Mouse (Mus musculus) forebrain, embryonic 11.5 days (tissue): ENCODE data around the gene Higd1b. TPM values are rescaled to one million over a fixed set of nuclear protein-coding genes. Genes with fewer than 3 reads are reported as not detected.
A peak's percentile ranks its signal among the peaks of the same experiment; 100 is the strongest.

ENCODE experiments used
- ATAC-seq: fragments of 200-750 bp; cut with Nextera tagmentation; replicated peaks from 2 replicates; pipeline ENCODE4 v1.8.0; 2017; ENCODE audit warnings: moderate TSS enrichment; ENCODE audit not compliant: low FRiP score
- DNase-seq: peaks from one replicate; pipeline ENCODE4 v3.0.0-alpha.2; 2017; ENCODE audit warnings: low spot score
- H3K27ac ChIP-seq: fragments of 300-500 bp; sonication (generic); 2 replicates; pipeline ENCODE4 v1.5.1; 2014; ENCODE audit warnings: low read depth, low read length
- H3K27me3 ChIP-seq: fragments of 300-500 bp; sonication (generic); 2 replicates; pipeline ENCODE4 v1.6.1; 2014; ENCODE audit warnings: mild to moderate bottlenecking, low read length, mixed read lengths; ENCODE audit not compliant: control insufficient read depth, insufficient read depth
- H3K36me3 ChIP-seq: fragments of 300-500 bp; sonication (generic); 2 replicates; pipeline ENCODE4 v1.6.1; 2014; ENCODE audit warnings: mild to moderate bottlenecking, low read length, moderate library complexity, mixed read lengths; ENCODE audit not compliant: control insufficient read depth, insufficient read depth
- H3K4me1 ChIP-seq: fragments of 300-500 bp; sonication (generic); replicated peaks from 2 replicates; pipeline ENCODE4 v1.6.1; 2014; ENCODE audit warnings: low read length, mixed read lengths; ENCODE audit not compliant: control insufficient read depth, insufficient read depth
- H3K4me2 ChIP-seq: fragments of 300-500 bp; sonication (generic); 2 replicates; pipeline ENCODE4 v1.6.1; 2014; ENCODE audit warnings: low read depth, mild to moderate bottlenecking, low read length, moderate library complexity, mixed read lengths; ENCODE audit not compliant: severe bottlenecking
- H3K4me3 ChIP-seq: fragments of 300-500 bp; sonication (generic); 2 replicates; pipeline ENCODE4 v1.5.1; 2014; ENCODE audit warnings: low read depth, low read length
- H3K9ac ChIP-seq: fragments of 300-500 bp; sonication (generic); 2 replicates; pipeline ENCODE4 v1.6.1; 2014; ENCODE audit warnings: low read length
- H3K9me3 ChIP-seq: fragments of 300-500 bp; sonication (generic); 2 replicates; pipeline ENCODE4 v1.6.1; 2016; ENCODE audit warnings: low read length, mixed read lengths; ENCODE audit not compliant: control insufficient read depth
- WGBS: fragments of 180-500 bp; shearing (Covaris S2); extraction: QIAGEN DNeasy Blood & Tissue Kit; methylation state at CpG from one replicate; pipeline ENCODE4 v1.1.7; 2014; 5-methylcytosine and 5-hydroxymethylcytosine counted together
- polyA plus RNA-seq: library from polyadenylated mRNA; unstranded; fragments of >200 nt; fragmentation: Nextera tagmentation; extraction: Ambion mirVana; gene quantifications from 2 replicates; pipeline ENCODE4 v1.2.1, GENCODE M21; 2014

Gene Higd1b
- polyA plus RNA-seq, 1 experiment from 2014 or later: not detected

GRCm38 (mm10) chr11:102818121-102819020 lies 17.3 kb upstream of the Higd1b start:
- ATAC-seq (peak; percentile 64), DNase-seq (peak; percentile 87)
- Histone ChIP-seq H3K4me3 (peak overlapping the region; percentile 93), H3K36me3 (no peaks in the 10 kb centered on the region), H3K4me2 (peak overlapping the region; percentile 63), H3K27ac (peak overlapping the region; percentile 96), H3K9ac (peak overlapping the region; percentile 99), H3K27me3 (no peaks in the 10 kb centered on the region; the same call in 1 of the 2 replicates), H3K4me1 (peaks cover 10% of the 10 kb centered on the region; the same call in 1 of the 2 replicates), H3K9me3 (no peaks in the 10 kb centered on the region)
- WGBS: under 1% methylated on average over 88 of the region's 92 CpGs

DNA sequence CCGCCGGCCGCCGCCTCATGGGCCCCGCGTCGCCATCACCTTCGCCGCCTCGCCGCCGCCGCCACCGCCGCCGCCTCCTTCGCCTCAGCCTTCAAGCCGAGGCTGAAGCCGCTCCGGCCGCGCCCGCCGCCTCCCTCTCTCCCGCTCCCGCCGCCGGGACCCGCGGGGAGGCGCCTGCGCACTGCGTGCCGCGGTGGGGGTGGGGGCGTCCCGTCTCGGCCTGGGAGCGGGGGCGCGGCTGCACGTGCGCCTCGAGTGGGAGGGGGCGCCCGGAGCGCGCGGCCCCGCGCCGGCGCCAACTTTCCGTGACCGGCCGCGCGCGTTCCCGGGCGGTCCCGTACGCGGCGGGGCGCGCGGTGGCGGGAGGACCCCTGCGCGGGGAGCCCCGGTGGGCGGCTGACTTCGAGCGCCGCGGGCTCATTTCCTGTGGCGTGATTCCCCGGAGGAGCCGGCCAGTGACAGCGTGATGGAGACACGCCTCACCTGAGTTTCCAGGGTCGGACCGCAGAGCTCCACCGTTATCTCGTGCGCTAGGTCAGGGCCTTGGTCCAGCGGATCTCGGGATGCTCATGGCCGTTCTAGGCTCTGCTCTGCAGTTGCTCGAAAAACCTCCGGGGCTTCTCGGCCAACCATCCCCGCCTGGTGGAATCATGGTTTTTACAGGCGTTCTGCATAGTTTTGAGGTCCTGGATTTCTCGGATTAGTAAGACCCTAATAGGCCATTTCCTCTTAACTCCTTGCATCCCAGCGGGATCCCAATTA lies 16.4 kb upstream of the Higd1b start, which contains the start of gene Gjc1:
Gene Gjc1, minus strand, starts transcription at position 680 of the 762 bp plus-strand sequence.
- Histone ChIP-seq H3K4me2 (peak within 1 kb of the TSS; percentile 63), H3K36me3 (no peaks in the 10 kb centered on the region), H3K9ac (peak within 1 kb of the TSS; percentile 99), H3K4me1 (peaks cover 10% of the 10 kb centered on the region; the same call in 1 of the 2 replicates), H3K4me3 (peak within 1 kb of the TSS; percentile 93), H3K9me3 (no peaks in the 10 kb centered on the region), H3K27ac (peak within 1 kb of the TSS; percentile 96), H3K27me3 (no peaks in the 10 kb centered on the region; the same call in 1 of the 2 replicates)
- WGBS: under 1% methylated on average over 74 of the region's 97 CpGs
- DNase-seq: peak; percentile 90
- peak; percentile 80 for ATAC-seq

DNA sequence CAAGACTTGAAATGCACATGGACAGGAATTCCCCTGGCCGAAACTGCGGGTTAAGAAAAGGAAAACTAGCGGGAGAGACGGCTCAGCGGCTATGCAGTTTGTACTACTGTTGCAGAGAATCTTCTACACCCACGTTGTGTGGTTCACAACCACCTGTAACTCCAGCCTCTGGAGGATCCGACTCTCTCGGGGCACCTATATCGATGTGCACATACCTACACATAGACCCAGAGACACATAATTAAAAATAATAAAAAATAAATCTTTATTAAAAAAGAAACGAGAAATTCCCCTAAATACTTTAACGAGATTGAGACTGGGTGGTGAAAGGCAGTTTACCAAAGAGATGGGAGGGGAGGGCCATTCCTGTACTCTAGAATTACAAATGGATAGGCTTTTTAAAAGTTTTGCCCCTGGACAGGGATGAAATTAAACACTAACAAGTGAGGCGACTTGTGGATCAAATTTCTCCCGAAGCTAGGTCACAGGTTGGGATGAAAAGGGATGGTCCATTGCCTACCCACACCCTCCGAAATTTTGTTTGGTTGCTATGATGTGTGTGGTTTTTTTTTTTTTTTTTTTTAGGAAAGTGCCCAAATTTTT lies 15.8 kb upstream of the Higd1b start:
- 4% methylated on average over 14 of the region's 14 CpGs for WGBS
- H3K27ac ChIP-seq: no peak overlapping the region; the same call in 1 of the 2 replicates
- H3K27me3 ChIP-seq: no peaks in the 10 kb centered on the region; the same call in 1 of the 2 replicates
- peak overlapping the region; percentile 93 for H3K4me3 ChIP-seq
- H3K36me3 ChIP-seq: no peaks in the 10 kb centered on the region
- H3K4me2 ChIP-seq: peak overlapping the region; percentile 63
- DNase-seq (no peak), ATAC-seq (no peak)
- no peaks in the 10 kb centered on the region for H3K9me3 ChIP-seq
- peaks cover 10% of the 10 kb centered on the region; the same call in 1 of the 2 replicates for H3K4me1 ChIP-seq
- H3K9ac ChIP-seq: no peak overlapping the region; the same call in 1 of the 2 replicates

DNA sequence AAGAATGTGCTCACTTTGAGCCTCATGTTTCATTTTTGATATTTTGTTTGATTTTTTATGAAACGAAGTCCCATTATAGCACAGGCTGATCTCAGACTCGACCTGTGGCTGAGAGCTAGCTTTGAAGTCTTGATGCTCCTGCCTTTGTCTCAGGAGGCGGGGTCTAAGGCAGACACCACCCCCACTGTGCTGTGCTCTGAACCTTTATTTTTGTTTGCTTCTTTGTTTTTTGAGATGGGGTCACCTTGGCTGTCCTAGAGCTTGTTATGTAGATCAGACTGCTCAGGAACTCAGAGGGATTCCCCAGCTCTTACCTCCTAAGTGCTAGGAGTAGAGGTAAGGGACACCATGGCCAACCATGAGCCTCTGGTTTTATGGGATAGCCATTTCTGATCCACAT lies 15.2 kb upstream of the Higd1b start:
- WGBS: 4% methylated on average over 3 of the region's 3 CpGs
- H3K4me2 ChIP-seq: no peak overlapping the region
- no peaks in the 10 kb centered on the region for H3K9me3 ChIP-seq
- no peak overlapping the region for H3K4me3 ChIP-seq
- H3K9ac ChIP-seq: no peak overlapping the region
- ATAC-seq: no peak
- H3K36me3 ChIP-seq: no peaks in the 10 kb centered on the region
- peaks cover 10% of the 10 kb centered on the region; the same call in 1 of the 2 replicates for H3K4me1 ChIP-seq
- no peaks in the 10 kb centered on the region; the same call in 1 of the 2 replicates for H3K27me3 ChIP-seq
- DNase-seq: peak; percentile 51
- no peak overlapping the region for H3K27ac ChIP-seq

GRCm38 (mm10) chr11:102821231-102821630 lies 14.4 kb upstream of the Higd1b start:
- ATAC-seq: no peak
- no peak overlapping the region for H3K4me2 ChIP-seq

GRCm38 (mm10) chr11:102826476-102826875 lies 9.2 kb upstream of the Higd1b start:
- DNase-seq: no peak
- H3K9ac ChIP-seq: no peak overlapping the region
- H3K27ac ChIP-seq: no peak overlapping the region
- 67% methylated on average over 2 of the region's 2 CpGs for WGBS
- no peak overlapping the region for H3K4me2 ChIP-seq
- no peaks in the 10 kb centered on the region for H3K27me3 ChIP-seq
- ATAC-seq: no peak
- no peak overlapping the region for H3K4me3 ChIP-seq
- H3K36me3 ChIP-seq: no peaks in the 10 kb centered on the region
- H3K9me3 ChIP-seq: no peaks in the 10 kb centered on the region
- H3K4me1 ChIP-seq: no peaks in the 10 kb centered on the region

More at GRCm38 (mm10) chr11:102821231-102821630, 14.4 kb upstream of the Higd1b start:
- Histone ChIP-seq H3K27me3 (no peaks in the 10 kb centered on the region; the same call in 1 of the 2 replicates), H3K36me3 (no peaks in the 10 kb centered on the region), H3K4me3 (no peak overlapping the region), H3K4me1 (peaks cover 6% of the 10 kb centered on the region; the same call in 1 of the 2 replicates), H3K27ac (no peak overlapping the region), H3K9me3 (no peaks in the 10 kb centered on the region), H3K9ac (no peak overlapping the region)
- 54% methylated on average over 6 of the region's 6 CpGs for WGBS
- DNase-seq: peak; percentile 44

- ATAC-seq: no peak
- no peak overlapping the region for H3K9ac ChIP-seq
- no peaks in the 10 kb centered on the region for H3K4me1 ChIP-seq
- H3K9me3 ChIP-seq: no peaks in the 10 kb centered on the region
- WGBS: 61% methylated on average over 4 of the region's 4 CpGs
- no peak overlapping the region for H3K4me2 ChIP-seq
- no peaks in the 10 kb centered on the region for H3K36me3 ChIP-seq
- no peak for DNase-seq
- no peaks in the 10 kb centered on the region for H3K27me3 ChIP-seq
- no peak overlapping the region for H3K27ac ChIP-seq
- no peak overlapping the region for H3K4me3 ChIP-seq
These were observed 8.6 kb upstream of the Higd1b start for GRCm38 (mm10) chr11:102827097-102827496.

DNA sequence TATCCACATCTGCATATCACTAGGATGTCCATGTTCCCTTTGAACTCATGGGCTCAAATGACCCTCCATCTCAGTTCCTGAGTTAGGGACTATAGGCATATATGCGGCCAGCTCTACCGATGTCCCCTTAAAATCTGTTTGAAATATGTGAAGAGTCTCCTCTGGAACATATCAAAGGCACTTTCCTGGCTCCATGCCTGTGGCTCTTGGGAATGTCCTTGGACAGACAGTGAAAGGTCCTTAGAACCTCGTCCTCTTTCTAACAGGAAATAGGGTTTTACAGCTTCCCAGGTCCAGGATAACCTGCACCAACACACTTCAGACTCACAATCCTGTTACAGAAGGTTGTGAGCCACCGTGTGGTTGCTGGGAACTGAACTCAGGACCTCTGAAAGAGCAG lies 5.4 kb upstream of the Higd1b start:
- H3K4me1 ChIP-seq: no peaks in the 10 kb centered on the region
- H3K36me3 ChIP-seq: no peaks in the 10 kb centered on the region
- WGBS: 86% methylated on average over 4 of the region's 4 CpGs
- no peak overlapping the region for H3K9ac ChIP-seq
- H3K27ac ChIP-seq: no peak overlapping the region
- H3K9me3 ChIP-seq: no peaks in the 10 kb centered on the region
- ATAC-seq (no peak), DNase-seq (no peak)
- no peak overlapping the region for H3K4me3 ChIP-seq
- H3K27me3 ChIP-seq: no peaks in the 10 kb centered on the region
- no peak overlapping the region for H3K4me2 ChIP-seq
